Mouse (Mus musculus): ENCODE measurements around the gene Hist1h2ab. TPM values are rescaled to one million over a fixed set of nuclear protein-coding genes. Genes with fewer than 3 reads are reported as not detected.
A peak's percentile ranks its signal among the peaks of the same experiment; 100 is the strongest.
"Not testable (repeated sequence)": the region's sequence is repeated elsewhere in the genome, so short reads cannot be mapped to it uniquely, and the experiment has no call there.

Gene Hist1h2ab
- polyA plus RNA-seq, 1 experiment from 2014 or later, result 49.0 TPM

GRCm38 (mm10) chr13:23763242-23763585, 12.3 kb downstream of the Hist1h2ab start:
- Histone ChIP-seq H3K9me3 (replicated peaks; ENCODE audit: control insufficient read depth, low read length) (no peaks in the 10 kb centered on the region), H3K4me2 (ENCODE audit: low read depth, low read length) (peak overlapping the region; percentile 86), H3K9ac (ENCODE audit: low read depth, low read length) (peak overlapping the region; percentile 78), H3K36me3 (ENCODE audit: control insufficient read depth, insufficient read depth) (no peaks in the 10 kb centered on the region), H3K4me3 (ENCODE audit: low read depth, low read length) (peak overlapping the region; percentile 67), H3K4me1 (ENCODE audit: control insufficient read depth, low read depth, low read length) (peaks cover 43% of the 10 kb centered on the region), H3K27ac (ENCODE audit: low read length) (peak overlapping the region; percentile 96), H3K27me3 (ENCODE audit: control insufficient read depth, insufficient read depth, low read depth, low read length) (no peaks in the 10 kb centered on the region)
- WGBS (ENCODE audit: insufficient replicate concordance), result 1% methylated on average over 10 of the region's 10 CpGs
- ATAC-seq (ENCODE audit: low read depth), result no peak

- Histone ChIP-seq H3K4me3 (ENCODE audit: low read depth, low read length) (peak within 1 kb of the TSS; percentile 67), H3K36me3 (ENCODE audit: control insufficient read depth, insufficient read depth) (no peaks in the 10 kb centered on the region), H3K27me3 (ENCODE audit: control insufficient read depth, insufficient read depth, low read depth, low read length) (no peaks in the 10 kb centered on the region), H3K27ac (ENCODE audit: low read length) (peak within 1 kb of the TSS; percentile 96), H3K4me2 (ENCODE audit: low read depth, low read length) (peak within 1 kb of the TSS; percentile 86), H3K4me1 (ENCODE audit: control insufficient read depth, low read depth, low read length) (peaks cover 42% of the 10 kb centered on the region), H3K9ac (ENCODE audit: low read depth, low read length) (peak within 1 kb of the TSS; percentile 79), H3K9me3 (replicated peaks; ENCODE audit: control insufficient read depth, low read length) (no peaks in the 10 kb centered on the region)
- peak; percentile 47 for ATAC-seq (ENCODE audit: low read depth)
- 2% methylated on average over 34 of the region's 34 CpGs for WGBS (ENCODE audit: insufficient replicate concordance)
Measured at GRCm38 (mm10) chr13:23763586-23764323, 12.8 kb downstream of the Hist1h2ab start, which contains the start of gene Hist1h1a. Gene Hist1h1a (plus strand): TSS chr13:23763666.

GRCm38 (mm10) chr13:23764324-23765171, 13.6 kb downstream of the Hist1h2ab start:
- peak overlapping the region; percentile 86 for H3K4me2 ChIP-seq (ENCODE audit: low read depth, low read length)
- peak overlapping the region; percentile 79 for H3K9ac ChIP-seq (ENCODE audit: low read depth, low read length)
- H3K4me3 ChIP-seq (ENCODE audit: low read depth, low read length), result peak overlapping the region; percentile 67
- H3K4me1 ChIP-seq (ENCODE audit: control insufficient read depth, low read depth, low read length), result peaks cover 35% of the 10 kb centered on the region
- no peaks in the 10 kb centered on the region for H3K27me3 ChIP-seq (ENCODE audit: control insufficient read depth, insufficient read depth, low read depth, low read length)
- ATAC-seq (ENCODE audit: low read depth), result no peak
- H3K27ac ChIP-seq (ENCODE audit: low read length), result peak overlapping the region; percentile 96
- no peaks in the 10 kb centered on the region for H3K36me3 ChIP-seq (ENCODE audit: control insufficient read depth, insufficient read depth)
- 22% methylated on average over 12 of the region's 12 CpGs for WGBS (ENCODE audit: insufficient replicate concordance)
- H3K9me3 ChIP-seq (replicated peaks; ENCODE audit: control insufficient read depth, low read length), result no peaks in the 10 kb centered on the region

- Histone ChIP-seq H3K36me3 (ENCODE audit: control insufficient read depth, insufficient read depth) (no peaks in the 10 kb centered on the region), H3K9me3 (replicated peaks; ENCODE audit: control insufficient read depth, low read length) (no peaks in the 10 kb centered on the region), H3K9ac (ENCODE audit: low read depth, low read length) (peak overlapping the region; percentile 79), H3K4me1 (ENCODE audit: control insufficient read depth, low read depth, low read length) (peaks cover 30% of the 10 kb centered on the region), H3K27me3 (ENCODE audit: control insufficient read depth, insufficient read depth, low read depth, low read length) (no peaks in the 10 kb centered on the region), H3K4me2 (ENCODE audit: low read depth, low read length) (peak overlapping the region; percentile 86), H3K4me3 (ENCODE audit: low read depth, low read length) (peak overlapping the region; percentile 67), H3K27ac (ENCODE audit: low read length) (peak overlapping the region; percentile 96)
- WGBS (ENCODE audit: insufficient replicate concordance), result 15% methylated on average over 1 of the region's 1 CpGs
- ATAC-seq (ENCODE audit: low read depth), result no peak
Measured at GRCm38 (mm10) chr13:23765172-23765513, 14.2 kb downstream of the Hist1h2ab start.

- Histone ChIP-seq H3K9ac (ENCODE audit: low read depth, low read length) (no peak overlapping the region), H3K27ac (ENCODE audit: low read length) (no peak overlapping the region)
Measured at GRCm38 (mm10) chr13:23766772-23767171, 15.8 kb downstream of the Hist1h2ab start.

GRCm38 (mm10) chr13:23768834-23769397, 18.0 kb downstream of the Hist1h2ab start:
- H3K4me3 ChIP-seq (ENCODE audit: low read depth, low read length), result no peak overlapping the region
- 41% methylated on average over 5 of the region's 5 CpGs for whole genome bisulfite sequencing (ENCODE audit: insufficient replicate concordance)
- H3K4me2 ChIP-seq (ENCODE audit: low read depth, low read length), result no peak overlapping the region
- no peaks in the 10 kb centered on the region for H3K27me3 ChIP-seq (ENCODE audit: control insufficient read depth, insufficient read depth, low read depth, low read length)
- ATAC-seq (ENCODE audit: low read depth), result no peak
- peaks cover 26% of the 10 kb centered on the region for H3K4me1 ChIP-seq (ENCODE audit: control insufficient read depth, low read depth, low read length)
- H3K9me3 ChIP-seq (replicated peaks; ENCODE audit: control insufficient read depth, low read length), result no peaks in the 10 kb centered on the region
- no peaks in the 10 kb centered on the region for H3K36me3 ChIP-seq (ENCODE audit: control insufficient read depth, insufficient read depth)
- H3K9ac ChIP-seq (ENCODE audit: low read depth, low read length), result no peak overlapping the region
- no peak overlapping the region for H3K27ac ChIP-seq (ENCODE audit: low read length)

More at GRCm38 (mm10) chr13:23766772-23767171, 15.8 kb downstream of the Hist1h2ab start:
- no peak for ATAC-seq (ENCODE audit: low read depth)
- no peak overlapping the region for H3K4me3 ChIP-seq (ENCODE audit: low read depth, low read length)
- no peaks in the 10 kb centered on the region for H3K9me3 ChIP-seq (replicated peaks; ENCODE audit: control insufficient read depth, low read length)
- H3K4me2 ChIP-seq (ENCODE audit: low read depth, low read length), result no peak overlapping the region
- H3K36me3 ChIP-seq (ENCODE audit: control insufficient read depth, insufficient read depth), result no peaks in the 10 kb centered on the region
- H3K4me1 ChIP-seq (ENCODE audit: control insufficient read depth, low read depth, low read length), result peaks cover 26% of the 10 kb centered on the region
- H3K27me3 ChIP-seq (ENCODE audit: control insufficient read depth, insufficient read depth, low read depth, low read length), result no peaks in the 10 kb centered on the region

- ATAC-seq (ENCODE audit: low read depth); H3K36me3 ChIP-seq (ENCODE audit: control insufficient read depth, insufficient read depth); H3K9me3 ChIP-seq (replicated peaks; ENCODE audit: control insufficient read depth, low read length); H3K9ac ChIP-seq (ENCODE audit: low read depth, low read length); H3K27ac ChIP-seq (ENCODE audit: low read length); H3K4me3 ChIP-seq (ENCODE audit: low read depth, low read length); H3K4me2 ChIP-seq (ENCODE audit: low read depth, low read length); H3K27me3 ChIP-seq (ENCODE audit: control insufficient read depth, insufficient read depth, low read depth, low read length): not testable (repeated sequence)
- peaks cover 19% of the 10 kb centered on the region for H3K4me1 ChIP-seq (ENCODE audit: control insufficient read depth, low read depth, low read length)
- 63% methylated on average over 2 of the region's 2 CpGs for WGBS (ENCODE audit: insufficient replicate concordance)
Measured at GRCm38 (mm10) chr13:23769613-23770012, 18.7 kb downstream of the Hist1h2ab start, which contains the start of gene Trim38. Gene Trim38 (plus strand): TSS chr13:23769913.

GRCm38 (mm10) chr13:23772561-23773313, 21.8 kb downstream of the Hist1h2ab start:
- Histone ChIP-seq H3K9ac (ENCODE audit: low read depth, low read length) (peak overlapping the region; percentile 24), H3K36me3 (ENCODE audit: control insufficient read depth, insufficient read depth) (no peaks in the 10 kb centered on the region), H3K4me3 (ENCODE audit: low read depth, low read length) (peak overlapping the region; percentile 37), H3K27ac (ENCODE audit: low read length) (0 out of 2 replicates have a peak overlapping the region, but pooled peaks have one; percentile 26), H3K4me2 (ENCODE audit: low read depth, low read length) (peak overlapping the region; percentile 67), H3K9me3 (replicated peaks; ENCODE audit: control insufficient read depth, low read length) (no peaks in the 10 kb centered on the region), H3K4me1 (ENCODE audit: control insufficient read depth, low read depth, low read length) (peaks cover 10% of the 10 kb centered on the region), H3K27me3 (ENCODE audit: control insufficient read depth, insufficient read depth, low read depth, low read length) (no peaks in the 10 kb centered on the region)
- WGBS (ENCODE audit: insufficient replicate concordance), result 16% methylated on average over 21 of the region's 21 CpGs
- peak; percentile 98 for ATAC-seq (ENCODE audit: low read depth)
